Mouse (Mus musculus): ENCODE data around the gene Enpp6.
"Not testable (repeated sequence)": the region's sequence is repeated elsewhere in the genome, so short reads cannot be mapped to it uniquely, and the experiment has no call there.

The Enpp6 gene

DNA sequence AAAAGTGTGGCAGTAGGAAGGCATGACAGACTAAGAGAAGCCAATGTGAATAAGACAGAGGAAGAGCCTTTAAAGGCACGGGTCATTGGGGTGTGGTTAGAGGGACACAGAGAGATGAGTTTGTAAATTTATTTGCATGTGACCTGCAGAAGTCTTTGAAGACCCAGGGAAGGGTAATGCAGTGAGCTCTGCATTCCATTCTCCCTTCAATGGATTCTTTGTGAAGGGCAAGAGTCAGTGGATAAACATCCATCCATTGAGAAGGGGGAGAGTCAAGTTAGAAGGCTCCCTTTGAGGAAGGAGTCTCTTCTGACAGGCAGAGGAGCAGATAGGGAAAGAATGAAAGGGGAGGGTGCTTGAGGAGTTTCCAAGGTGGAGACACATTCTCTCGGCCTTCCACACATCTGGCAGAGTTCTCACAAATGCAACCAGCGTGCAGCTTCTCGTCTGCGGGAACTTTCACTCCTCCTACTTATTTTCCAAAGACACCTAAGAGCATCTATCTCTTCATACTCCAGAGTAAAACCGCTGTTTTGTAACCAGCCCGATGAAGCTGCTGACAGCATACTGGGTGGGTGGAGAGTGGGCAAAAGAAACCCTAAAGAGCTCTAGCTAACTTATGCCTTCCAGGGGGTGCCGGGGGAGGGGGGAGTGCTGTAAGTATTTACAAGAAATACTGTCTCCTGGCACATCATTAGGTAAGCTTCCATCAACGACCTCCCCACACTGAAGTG is 9.4 kb downstream of the Enpp6 start:
- no peak for DNase-seq (ENCODE audit: extremely low spot score)

DNA sequence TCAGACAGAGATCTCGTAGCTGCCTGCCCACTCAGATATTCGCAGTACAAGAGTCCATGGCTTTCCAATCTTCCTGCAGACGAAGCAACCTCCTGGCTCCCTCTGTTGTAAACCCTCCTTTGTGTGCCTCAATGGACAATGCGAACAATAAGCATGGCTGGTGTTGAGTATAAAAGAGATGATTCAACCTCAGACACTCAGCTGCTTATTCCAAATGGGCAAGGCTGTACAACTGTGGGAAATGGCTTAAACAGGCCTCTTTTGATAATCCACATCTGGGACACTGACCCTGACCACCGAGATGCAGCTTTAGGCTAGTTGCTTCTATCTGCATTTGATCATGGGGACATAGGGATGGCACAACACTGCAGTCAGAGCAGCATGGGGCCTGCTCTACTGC is 19.0 kb downstream of the Enpp6 start:
- no peak for DNase-seq (ENCODE audit: extremely low spot score)

- no peak for DNase-seq (ENCODE audit: extremely low spot score)
Measured at GRCm38 (mm10) chr8:47006785-47007184, 20.1 kb downstream of the Enpp6 start.

DNA sequence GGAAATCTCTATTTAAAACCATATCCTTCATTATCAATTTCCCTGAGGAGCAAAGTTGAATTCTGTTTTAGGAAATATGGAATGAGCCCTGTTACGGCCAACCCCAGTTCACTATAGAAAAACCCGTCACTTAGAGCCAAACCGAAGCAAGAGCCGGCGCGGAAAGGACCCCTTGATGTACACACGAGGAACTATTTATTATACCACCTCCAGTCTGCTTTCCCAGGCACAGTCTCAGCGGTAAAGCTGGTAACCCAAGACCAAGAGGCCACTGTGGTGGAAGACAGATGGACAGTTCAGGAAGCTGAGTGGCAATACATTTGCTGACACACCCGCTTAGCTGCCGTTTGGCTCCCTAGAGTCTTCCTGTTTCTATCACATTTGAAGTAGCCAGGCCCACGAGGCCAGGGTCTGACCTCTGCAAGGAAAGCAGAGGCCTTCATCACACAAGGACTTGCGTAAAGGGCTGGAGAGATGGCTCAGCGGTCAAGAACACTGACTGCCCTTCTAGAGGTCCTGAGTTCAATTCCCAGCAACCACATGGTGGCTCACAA is 21.6 kb downstream of the Enpp6 start:
- DNase-seq (ENCODE audit: extremely low spot score) = no peak

DNA sequence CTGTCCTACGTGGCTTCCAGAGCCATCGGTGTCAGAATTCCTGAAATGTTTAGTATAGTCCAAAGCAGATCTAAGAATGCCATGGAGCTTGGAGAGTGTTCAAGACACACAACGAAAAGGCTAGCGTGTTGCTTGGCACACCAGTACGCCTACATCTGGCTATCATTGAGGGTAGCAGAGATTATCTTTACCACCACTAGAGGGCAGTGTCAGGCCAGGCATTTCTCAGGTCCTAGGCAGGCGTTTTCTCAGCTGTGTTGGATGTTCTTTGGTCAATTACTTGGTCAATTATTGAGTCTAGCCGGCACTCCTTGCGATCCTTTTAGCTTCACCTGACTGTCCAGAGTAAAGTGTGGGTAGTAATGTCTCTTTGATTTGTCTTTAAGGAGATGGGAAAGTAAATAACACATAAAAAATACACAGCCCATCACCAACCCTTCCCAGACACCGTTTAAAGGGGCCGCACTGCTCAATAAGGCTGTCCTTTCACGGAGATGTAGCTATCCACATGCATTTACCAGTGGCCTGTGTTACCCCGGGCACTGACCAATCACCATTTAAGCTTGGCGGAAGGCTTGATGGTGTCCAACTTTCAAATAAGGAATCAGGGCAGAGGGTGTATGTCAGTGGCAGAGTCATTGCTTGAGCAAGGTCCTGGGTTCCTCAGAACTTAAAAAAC is 29.7 kb downstream of the Enpp6 start:
- peak; percentile 79 for DNase-seq (ENCODE audit: extremely low spot score)

DNA sequence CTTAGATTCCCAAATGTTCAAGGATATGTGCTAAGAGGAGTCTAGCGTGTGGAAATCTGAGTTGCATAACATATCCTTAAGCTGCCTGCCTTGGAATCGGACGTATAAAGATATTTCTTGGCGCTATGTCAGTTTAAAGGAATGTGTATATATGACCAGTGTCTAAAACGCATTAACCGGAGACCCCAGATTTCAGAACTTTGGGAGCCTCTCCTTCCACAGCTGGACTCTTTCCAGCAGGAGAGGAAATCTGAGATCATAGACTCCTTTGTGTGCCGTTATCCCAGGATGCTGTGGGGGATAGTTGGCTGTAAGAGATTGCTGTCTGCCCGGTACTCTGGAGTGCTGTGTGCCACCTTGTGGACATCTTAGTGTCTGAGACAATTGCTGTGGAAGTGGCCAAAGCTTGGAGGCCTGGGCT is 34.5 kb downstream of the Enpp6 start:
- no peak for DNase-seq (ENCODE audit: extremely low spot score)

DNA sequence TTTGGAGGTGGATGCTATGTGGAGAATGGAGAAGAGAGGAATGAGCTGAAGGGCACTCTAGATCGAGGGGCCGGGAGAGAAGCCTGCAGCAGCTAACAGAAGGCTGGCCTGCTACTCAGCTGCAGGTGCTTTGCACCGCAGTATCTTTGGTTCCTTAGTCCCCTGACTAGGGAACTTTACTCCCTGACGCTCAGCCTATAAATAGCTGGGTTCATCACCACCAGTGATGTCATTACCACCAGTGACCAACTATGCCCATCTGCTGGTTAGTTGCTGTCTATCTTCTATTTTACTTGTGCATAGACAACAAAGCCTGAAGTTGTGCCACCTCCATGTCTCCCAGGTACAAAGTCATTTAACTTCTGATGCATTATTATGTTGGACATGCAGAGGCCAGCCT is 37.9 kb downstream of the Enpp6 start:
- no peak for DNase-seq (ENCODE audit: extremely low spot score)

- DNase-seq (ENCODE audit: extremely low spot score) = no peak
Measured at GRCm38 (mm10) chr8:47026841-47027490, 40.3 kb downstream of the Enpp6 start.

- DNase-seq (ENCODE audit: extremely low spot score) = peak; percentile 46
Measured at GRCm38 (mm10) chr8:47028474-47028873, 41.8 kb downstream of the Enpp6 start.

DNA sequence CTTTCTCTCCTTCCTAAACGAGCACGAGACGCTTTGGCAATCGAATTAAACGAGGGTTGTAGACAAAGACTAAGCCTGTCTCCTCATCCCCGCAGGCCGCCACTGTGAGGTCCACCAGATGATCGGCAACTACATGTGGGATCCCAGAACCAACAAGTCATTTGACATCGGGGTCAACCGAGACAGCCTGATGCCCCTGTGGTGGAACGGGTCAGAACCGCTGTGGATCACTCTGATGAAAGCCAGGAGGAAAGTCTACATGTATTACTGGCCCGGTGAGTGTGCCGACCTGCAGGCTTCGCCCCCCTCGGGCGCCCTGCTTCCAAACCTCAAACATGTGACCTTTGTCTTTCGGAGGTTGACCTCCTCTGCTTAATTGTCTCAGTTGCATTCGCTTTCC is 43.6 kb downstream of the Enpp6 start:
- no peak for DNase-seq (ENCODE audit: extremely low spot score)

GRCm38 (mm10) chr8:47032081-47032480 is 45.4 kb downstream of the Enpp6 start:
- DNase-seq (ENCODE audit: extremely low spot score) = no peak

DNA sequence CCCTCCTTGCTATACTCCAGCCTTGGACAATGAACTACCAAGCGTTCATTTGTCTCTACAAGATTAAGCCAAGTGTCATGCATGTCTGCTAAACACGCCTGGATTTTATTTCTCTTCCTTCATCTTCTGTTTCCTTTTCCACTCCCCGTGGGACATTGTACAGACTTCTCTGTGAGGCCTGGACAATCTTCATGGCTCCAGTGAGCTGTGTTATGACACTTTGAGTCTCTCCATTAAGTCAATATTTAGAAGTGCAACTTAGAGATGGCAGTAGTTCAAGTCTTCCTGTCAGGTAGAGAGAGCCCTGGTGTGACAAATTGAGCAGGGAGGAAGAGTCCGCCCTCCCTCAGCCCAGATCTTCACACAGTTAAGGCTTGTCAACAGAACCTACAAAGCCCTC is 47.3 kb downstream of the Enpp6 start:
- no peak for DNase-seq (ENCODE audit: extremely low spot score)

- no peak for DNase-seq (ENCODE audit: extremely low spot score)
Measured at GRCm38 (mm10) chr8:47036501-47036900, 49.8 kb downstream of the Enpp6 start.

GRCm38 (mm10) chr8:47037405-47037804 is 50.7 kb downstream of the Enpp6 start:
- DNase-seq (ENCODE audit: extremely low spot score) = no peak

DNA sequence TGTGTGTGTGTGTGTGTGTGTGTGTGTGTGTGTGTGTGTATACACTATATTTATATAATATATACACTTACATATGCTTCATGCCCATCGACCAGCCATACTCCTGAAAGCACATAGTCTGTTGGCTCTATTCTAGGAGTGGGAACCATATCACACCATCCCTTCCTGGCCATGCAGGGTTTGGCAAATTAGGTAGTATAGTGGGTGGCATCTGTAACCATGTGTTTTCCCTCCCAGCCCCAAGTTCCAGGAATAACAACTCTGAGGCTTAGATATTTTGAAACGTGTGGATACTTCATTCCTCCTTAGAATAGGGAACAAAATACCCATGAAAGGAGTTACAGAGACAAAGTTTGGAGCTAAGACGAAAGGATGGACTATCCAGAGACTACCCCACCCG is 53.5 kb downstream of the Enpp6 start:
- DNase-seq (ENCODE audit: extremely low spot score) = not testable (repeated sequence)

DNA sequence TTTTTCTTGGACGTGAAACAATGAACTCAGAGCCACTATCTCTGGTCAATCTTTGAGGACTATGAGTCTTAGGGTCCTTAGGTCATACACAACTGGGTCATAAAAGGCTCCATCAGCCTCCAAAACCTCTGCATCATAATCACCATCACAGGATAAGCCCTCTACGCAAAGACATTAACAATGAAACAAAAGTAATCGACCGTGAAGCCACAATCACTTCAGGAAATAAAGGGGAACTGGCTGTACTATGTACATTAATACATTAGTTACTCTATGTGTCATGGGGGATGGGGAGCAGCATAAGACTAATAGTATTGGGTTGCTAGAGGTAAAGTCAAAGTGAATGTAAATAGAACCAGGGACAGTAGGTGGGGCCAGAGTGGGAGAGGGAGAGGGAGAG is 59.7 kb downstream of the Enpp6 start:
- no peak for DNase-seq (ENCODE audit: extremely low spot score)

DNA sequence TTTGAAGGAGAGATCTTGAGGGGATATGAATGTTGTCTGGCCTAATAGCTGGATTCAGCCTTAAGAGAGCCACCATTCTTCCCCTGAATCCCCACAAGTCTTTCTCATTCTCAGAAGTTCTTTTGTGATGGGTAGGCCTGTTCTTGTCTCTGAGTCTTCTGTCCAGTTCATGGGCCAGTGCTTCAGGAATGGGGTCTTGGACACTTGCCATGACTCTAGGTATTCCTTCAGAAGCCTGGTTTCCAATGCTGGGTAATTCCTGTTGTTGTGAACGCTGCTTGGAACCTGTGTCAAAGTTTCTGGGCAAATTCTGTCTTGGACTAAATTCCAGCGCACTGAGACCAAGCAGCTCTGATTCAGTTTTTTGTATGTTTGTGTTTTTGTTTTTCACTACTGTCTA is 60.5 kb downstream of the Enpp6 start:
- DNase-seq (ENCODE audit: extremely low spot score) = no peak

GRCm38 (mm10) chr8:47048584-47048983 is 61.9 kb downstream of the Enpp6 start:
- no peak for DNase-seq (ENCODE audit: extremely low spot score)

DNA sequence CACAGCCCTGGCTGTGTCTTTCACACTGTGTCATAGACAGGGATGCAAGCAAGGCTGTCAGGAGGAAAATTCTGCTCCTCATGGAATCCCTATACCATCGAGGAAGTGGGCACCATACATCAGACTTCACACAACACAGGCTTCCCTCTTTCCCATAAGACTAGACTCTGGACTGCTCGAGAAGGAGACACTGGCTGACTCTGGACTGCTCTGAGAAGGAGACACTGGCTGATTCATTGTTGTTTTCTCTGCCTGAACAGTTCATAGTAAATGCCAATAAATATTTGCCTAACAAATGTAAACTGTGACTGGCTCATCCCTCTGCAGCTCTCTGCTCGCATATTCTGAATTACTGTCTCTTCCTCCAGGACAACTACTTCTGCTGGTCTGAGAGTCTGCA is 66.0 kb downstream of the Enpp6 start:
- no peak for DNase-seq (ENCODE audit: extremely low spot score)

DNA sequence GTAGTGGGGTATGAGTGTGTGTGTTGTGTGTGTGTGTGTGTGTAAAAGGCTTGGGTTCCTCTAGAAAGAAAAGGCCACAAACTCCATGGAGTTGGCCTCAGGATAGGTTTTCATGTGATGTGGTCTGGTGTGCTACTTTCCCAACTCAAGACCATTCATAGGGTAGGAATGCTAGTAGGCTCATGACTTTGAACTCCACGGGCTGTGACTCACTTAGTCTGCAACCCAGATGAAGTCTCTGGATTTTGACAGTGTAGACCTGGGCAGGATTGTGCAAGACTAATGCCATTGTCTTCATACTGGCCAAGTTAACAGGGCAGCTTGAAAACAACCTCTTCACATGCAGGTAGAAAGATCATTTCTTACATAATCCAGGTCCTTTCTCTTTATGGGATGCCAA is 69.4 kb downstream of the Enpp6 start:
- no peak for DNase-seq (ENCODE audit: extremely low spot score)

DNA sequence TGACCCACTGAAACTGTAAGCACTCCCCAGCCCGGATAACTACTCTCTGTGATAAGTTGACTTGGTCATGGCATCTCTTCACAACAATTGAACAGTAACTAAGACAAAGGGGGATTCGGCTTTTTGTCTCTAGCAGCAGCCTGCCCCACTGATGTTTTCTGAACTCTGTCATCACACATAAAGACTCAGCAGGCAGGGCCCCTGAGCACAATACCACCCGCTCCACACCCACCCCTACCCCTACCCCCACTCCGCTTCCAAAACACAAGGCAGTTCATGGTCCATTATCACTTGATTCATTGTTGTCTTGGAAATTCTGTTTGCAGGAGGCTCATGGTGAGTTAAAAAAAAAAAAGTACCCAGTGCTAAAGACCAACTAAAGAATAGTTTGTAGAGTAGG is 71.8 kb downstream of the Enpp6 start:
- DNase-seq (ENCODE audit: extremely low spot score) = no peak

DNA sequence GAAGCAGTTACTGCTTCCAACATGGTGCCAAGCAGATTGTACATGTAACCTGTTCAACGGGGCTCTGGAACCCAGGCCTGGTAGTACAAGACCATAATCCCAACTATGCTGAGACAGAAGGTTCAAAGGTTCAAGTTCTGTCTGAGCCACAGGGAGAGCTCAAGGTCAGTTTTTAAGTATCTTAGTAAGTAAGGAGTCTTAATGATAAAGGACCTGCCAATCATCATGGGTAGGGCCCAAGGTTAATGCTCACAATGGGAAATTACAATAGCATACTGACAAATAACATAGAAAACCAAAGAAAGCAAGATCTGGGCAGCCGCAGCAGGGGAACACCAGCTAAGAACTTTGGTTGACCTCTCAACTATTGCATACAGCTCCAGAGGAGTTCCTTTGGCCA is 72.3 kb downstream of the Enpp6 start:
- DNase-seq (ENCODE audit: extremely low spot score) = no peak
